Mouse (Mus musculus) heart, postnatal 0 days (tissue): ENCODE measurements around the gene Plxna4.

ENCODE experiments used
- CTCF ChIP-seq: IDR thresholded peaks from 2 replicates; pipeline ENCODE4 v1.5.1; 2016; ENCODE audit warnings: antibody characterized with exemption, control low read depth, low read depth
- EP300 ChIP-seq: IDR thresholded peaks from 2 replicates; pipeline ENCODE4 v1.6.1; 2016; ENCODE audit warnings: antibody characterized with exemption, low read depth

GRCm38 (mm10) chr6:32160370-32160769 is 427.6 kb downstream of the Plxna4 start:
- TF ChIP-seq CTCF (no peak), EP300 (no peak)
